Mouse (Mus musculus) adipocyte (in vitro differentiated cells): ENCODE results near the gene Zfp335.

ENCODE experiments used
- DNase-seq: peaks from one replicate; pipeline ENCODE4 v3.0.0-alpha.2; 2016; ENCODE audit warnings: low spot score

The Zfp335 gene

GRCm38 (mm10) chr2:164911086-164912048, at the start of gene Zfp335:
Gene Zfp335, minus strand, starts transcription at chr2:164911757.
- DNase-seq, result peak; percentile 94

- no peak for DNase-seq
Measured at GRCm38 (mm10) chr2:164960716-164961441, 49.3 kb upstream of the Zfp335 start, which contains the start of gene Slc12a5. Gene Slc12a5, plus strand, starts transcription at chr2:164960802.

GRCm38 (mm10) chr2:164957548-164958315, 46.2 kb upstream of the Zfp335 start:
- no peak for DNase-seq

GRCm38 (mm10) chr2:164956195-164956594, 44.6 kb upstream of the Zfp335 start:
- no peak for DNase-seq

- no peak for DNase-seq
Measured at GRCm38 (mm10) chr2:164955725-164956124, 44.2 kb upstream of the Zfp335 start.

GRCm38 (mm10) chr2:164953224-164953623, 41.7 kb upstream of the Zfp335 start:
- no peak for DNase-seq

GRCm38 (mm10) chr2:164952448-164952847, 40.9 kb upstream of the Zfp335 start:
- DNase-seq, result no peak

GRCm38 (mm10) chr2:164951745-164952144, 40.2 kb upstream of the Zfp335 start:
- no peak for DNase-seq

GRCm38 (mm10) chr2:164950501-164950900, 38.9 kb upstream of the Zfp335 start:
- no peak for DNase-seq

- no peak for DNase-seq
Measured at GRCm38 (mm10) chr2:164948962-164949361, 37.4 kb upstream of the Zfp335 start.

GRCm38 (mm10) chr2:164947930-164948329, 36.4 kb upstream of the Zfp335 start:
- no peak for DNase-seq

- no peak for DNase-seq
Measured at GRCm38 (mm10) chr2:164947506-164947905, 35.9 kb upstream of the Zfp335 start.

GRCm38 (mm10) chr2:164942692-164943290, 31.2 kb upstream of the Zfp335 start:
- DNase-seq, result no peak

- no peak for DNase-seq
Measured at GRCm38 (mm10) chr2:164940140-164940830, 28.7 kb upstream of the Zfp335 start, which contains the start of gene Mmp9. Gene Mmp9, plus strand, starts transcription at chr2:164940780.

- DNase-seq, result no peak
Measured at GRCm38 (mm10) chr2:164939106-164939505, 27.5 kb upstream of the Zfp335 start.

GRCm38 (mm10) chr2:164938146-164939091, 26.9 kb upstream of the Zfp335 start:
- no peak for DNase-seq

- DNase-seq, result no peak
Measured at GRCm38 (mm10) chr2:164935991-164936390, 24.4 kb upstream of the Zfp335 start.

- no peak for DNase-seq
Measured at GRCm38 (mm10) chr2:164933534-164933933, 22.0 kb upstream of the Zfp335 start.

GRCm38 (mm10) chr2:164930706-164931581, 19.4 kb upstream of the Zfp335 start:
- peak; percentile 26 for DNase-seq
